9 mouse cellular contexts compared by ENCODE assay signal in the genomic region with DNA sequence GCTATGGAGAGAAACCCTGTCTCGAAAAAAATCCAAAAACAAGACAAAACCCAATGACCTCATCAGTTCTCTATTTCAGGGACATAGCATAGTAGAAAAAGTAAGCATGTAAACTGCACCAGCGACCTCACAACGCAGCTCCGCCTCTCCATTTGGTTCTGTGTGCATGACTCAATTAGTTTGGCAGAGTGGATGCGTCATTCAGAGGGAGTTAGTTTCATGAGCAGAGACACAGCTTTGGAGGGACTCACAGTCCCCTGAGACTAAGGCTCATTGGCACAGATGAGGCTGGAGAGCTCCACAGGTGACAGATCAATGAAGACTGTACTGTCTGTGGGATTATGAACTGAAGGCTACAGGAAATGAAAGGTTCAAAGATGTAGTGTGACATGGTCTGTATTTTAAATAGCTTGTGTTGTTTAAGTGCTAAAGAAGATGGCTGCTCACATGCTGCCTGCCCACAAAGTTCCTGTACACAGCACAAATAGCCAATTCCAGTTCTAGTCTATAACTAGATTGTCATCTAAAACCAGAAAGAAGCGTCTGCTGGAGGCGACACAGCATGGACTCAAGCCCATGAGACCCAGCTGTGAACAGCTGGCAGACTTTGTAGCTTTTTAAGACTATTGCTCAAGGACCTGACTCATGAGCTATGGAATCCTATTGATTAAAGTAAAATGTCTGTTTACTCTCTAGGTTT. TPM values are rescaled to one million over a fixed set of nuclear protein-coding genes. Genes with fewer than 3 reads are reported as not detected.
DNase-seq lines count a peak whose midpoint lies in the region; ATAC-seq lines count a peak whose summit lies in the region.
"Had no signal": no experiment of that assay in that cellular context is flagged by ENCODE, and none has a peak within 500 bp of the region (broad histone marks: within the 10 kb centered on the region; RNA-seq: fewer than 3 reads in every experiment).

No protein-coding gene starts in this region.

- H3K36me3 ChIP-seq in kidney, embryonic 15.5 days: peaks cover 95% of the 10 kb centered on the region

- DNase-seq in cerebellum, adult 11-12 months: peak; percentile 44
- no peak for DNase-seq in cerebellum, postnatal 4 days (ENCODE audit: low spot score in 2 of 2)
- peak; percentile 38 for DNase-seq in kidney, postnatal 10 days
- DNase-seq in urinary bladder, postnatal 14 days (ENCODE audit: low spot score): peak; percentile 36
- DNase-seq in urinary bladder, adult 18-20 months (ENCODE audit: low spot score in 2 of 2): no peak
- DNase-seq in telencephalon, adult 2 months (ENCODE audit: low read depth, low spot score): peak; percentile 43
- no peak for DNase-seq in kidney, postnatal 4 days

- no peak overlapping the region for H3K27ac ChIP-seq in kidney, embryonic 15.5 days

- H3K9me3 ChIP-seq in kidney, embryonic 15.5 days (replicated peaks): no peaks in the 10 kb centered on the region

- H3K4me1 ChIP-seq in kidney, embryonic 15.5 days: no peaks in the 10 kb centered on the region

- H3K4me2 ChIP-seq in kidney, embryonic 15.5 days: no peak overlapping the region

- H3K27me3 ChIP-seq in kidney, embryonic 15.5 days: no peaks in the 10 kb centered on the region

- no peak overlapping the region for H3K9ac ChIP-seq in kidney, embryonic 15.5 days

- no peak overlapping the region for H3K4me3 ChIP-seq in kidney, embryonic 15.5 days (replicated peaks)

- ATAC-seq in kidney, embryonic 15.5 days (replicated peaks; ENCODE audit: low FRiP score): no peak

- WGBS in kidney, embryonic 15.5 days: 86% methylated on average over 7 of the region's 7 CpGs

RNA-seq across cellular contexts. Expression of gene Ndufc2, which starts 13.5 kb away (rescaled TPM):
- polyA plus RNA-seq in kidney, embryonic 15.5 days (2015; fragmentation: Nextera tagmentation; extraction: Ambion mirVana): 359 and 418 TPM in 2 replicates

RNA-seq across cellular contexts. Expression of gene Alg8, which starts 14.8 kb away (rescaled TPM):
- 49.3 and 51.7 TPM in 2 replicates for polyA plus RNA-seq in kidney, embryonic 15.5 days (2015; fragmentation: Nextera tagmentation; extraction: Ambion mirVana)

RNA-seq across cellular contexts. Expression of gene Thrsp, which starts 31.3 kb away (rescaled TPM):
- 0.72 and 1.0 TPM in 2 replicates for polyA plus RNA-seq in kidney, embryonic 15.5 days (2015; fragmentation: Nextera tagmentation; extraction: Ambion mirVana)
- polyA plus RNA-seq: C2C12 had no signal

RNA-seq across cellular contexts. Expression of gene Kctd21, which starts 54.1 kb away (rescaled TPM):
- polyA plus RNA-seq in kidney, embryonic 15.5 days (2015; fragmentation: Nextera tagmentation; extraction: Ambion mirVana): 3.8 and 4.2 TPM in 2 replicates

RNA-seq across cellular contexts. Expression of gene Usp35, which starts 54.4 kb away (rescaled TPM):
- polyA plus RNA-seq in kidney, embryonic 15.5 days (2015; fragmentation: Nextera tagmentation; extraction: Ambion mirVana): 1.5 and 1.9 TPM in 2 replicates

Comparison
In these comparisons a context has a peak if more than half of its experiments do, and no peak if none do; other contexts are left out.
1. DNase-seq: peak in cerebellum, adult 11-12 months (single experiment), kidney, postnatal 10 days (single experiment), urinary bladder, postnatal 14 days (single experiment) and telencephalon, adult 2 months (single experiment); none in cerebellum, postnatal 4 days (0 of 2), urinary bladder, adult 18-20 months (0 of 2) and kidney, postnatal 4 days (0 of 2).